Mouse (Mus musculus): ENCODE data around the gene Auh.

DNA sequence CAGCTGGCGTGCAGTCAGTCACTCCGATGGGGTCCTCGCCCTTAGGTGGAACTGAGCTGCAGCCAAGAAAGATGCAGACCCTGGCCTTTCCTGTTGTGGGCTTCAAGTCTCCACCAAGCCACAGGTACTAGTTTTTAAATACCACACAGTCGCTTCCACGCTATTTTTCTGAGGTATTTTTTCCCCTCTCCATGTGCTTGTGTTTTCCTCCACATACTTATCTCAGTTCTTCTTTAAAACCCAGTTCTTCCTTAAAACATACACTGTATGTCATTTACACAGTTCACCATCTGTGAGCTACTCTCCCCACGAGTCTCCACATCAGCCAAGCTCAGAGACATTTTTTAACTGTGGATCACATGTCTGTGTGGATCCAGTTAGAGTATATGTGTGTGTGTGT is 41.4 kb upstream of the Auh start:
- no peak for TF ChIP-seq USF1 (IDR thresholded peaks at IDR 0.05; ENCODE audit: low read depth, low read length)
- no peak for TF ChIP-seq CTCF (IDR thresholded peaks at IDR 0.05 in 2 of 3, conservative IDR thresholded peaks at IDR 0.05 in 1 of 3; ENCODE audit: control insufficient read depth in 1 of 3, insufficient read depth in 1 of 3, low read depth in 2 of 3, low read length in 3 of 3, poor library complexity in 1 of 3, severe bottlenecking in 1 of 3)
- no peak for TF ChIP-seq CHD2 (IDR thresholded peaks at IDR 0.05; ENCODE audit: low read length)
- no peak for TF ChIP-seq ZC3H11A (IDR thresholded peaks at IDR 0.05; ENCODE audit: low read depth, low read length)
- no peak for TF ChIP-seq UBTF (IDR thresholded peaks at IDR 0.05; ENCODE audit: borderline replicate concordance, insufficient read depth, low read depth, low read length)
- TF ChIP-seq POLR2A (IDR thresholded peaks at IDR 0.05; ENCODE audit: control insufficient read depth in 1 of 2, insufficient read depth in 1 of 2, low read depth in 1 of 2, low read length in 2 of 2, poor library complexity in 1 of 2): no peak
- TF ChIP-seq TCF12 (IDR thresholded peaks at IDR 0.05; ENCODE audit: low read depth, low read length): no peak
- TF ChIP-seq TBP (IDR thresholded peaks at IDR 0.05; ENCODE audit: low read depth, low read length): no peak
- no peak for TF ChIP-seq USF2 (IDR thresholded peaks at IDR 0.05; ENCODE audit: borderline replicate concordance in 1 of 2, insufficient read depth in 1 of 2, low read depth in 1 of 2, low read length in 2 of 2)
- TF ChIP-seq EP300 (IDR thresholded peaks at IDR 0.05; ENCODE audit: low read depth in 1 of 2, low read length in 2 of 2): no peak
- TF ChIP-seq ETS1 (IDR thresholded peaks at IDR 0.05; ENCODE audit: low read depth, low read length): no peak
- no peak for TF ChIP-seq POLR2AphosphoS5 (IDR thresholded peaks at IDR 0.05; ENCODE audit: borderline replicate concordance, low read depth, low read length)
- no peak for TF ChIP-seq MYC (IDR thresholded peaks at IDR 0.05; ENCODE audit: low read depth, low read length)
- TF ChIP-seq HCFC1 (IDR thresholded peaks at IDR 0.05; ENCODE audit: low read depth, low read length): no peak
